Mouse (Mus musculus): ENCODE measurements at regions not wholly inside any gene's neighbourhood (a gene's known extent, or its start where the extent isn't known, plus 50 kb on each side); places are given as distances from the start of the nearest gene placed in this dataset.

DNA sequence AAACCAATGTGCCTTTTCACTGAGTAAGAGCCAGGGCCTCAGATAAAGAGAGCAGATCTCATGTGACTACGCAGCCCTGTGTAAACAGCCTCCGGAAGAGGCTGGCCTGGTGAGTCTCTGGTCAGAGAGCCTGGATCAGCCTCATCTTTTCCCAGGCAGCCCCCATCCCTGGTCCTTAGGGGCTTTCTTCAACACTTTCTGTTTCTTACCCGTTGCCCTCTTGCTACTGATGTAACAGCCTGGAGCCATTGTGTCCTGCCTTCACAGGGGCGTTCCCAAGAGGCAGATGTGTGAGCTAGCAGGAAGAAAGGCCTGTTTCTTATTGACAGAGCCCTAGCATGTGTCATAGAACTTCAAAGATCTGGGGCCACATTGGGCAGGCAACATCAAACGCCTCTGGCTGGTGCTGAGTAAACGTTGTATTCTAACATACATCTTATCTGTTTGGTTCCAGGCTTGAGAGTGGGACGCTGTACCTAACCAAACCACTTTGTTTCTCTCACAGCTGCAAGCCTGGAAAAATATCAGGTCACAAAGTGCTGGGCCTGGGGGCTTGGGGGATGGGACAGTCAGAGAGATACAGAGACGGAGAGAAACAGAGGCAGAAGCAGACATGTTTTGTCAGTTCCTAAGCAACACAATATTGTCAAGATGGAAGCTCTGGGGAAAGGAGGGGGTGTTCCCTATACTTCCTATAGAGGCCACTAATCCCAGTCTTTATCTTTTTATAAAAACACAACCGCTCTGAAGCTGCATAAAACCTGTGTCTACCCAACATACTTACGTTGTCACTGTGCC, 362.6 kb upstream of the Prox1 start:
- Histone ChIP-seq H3K9me3 (ENCODE audit: control insufficient read depth, low read length) (no peaks in the 10 kb centered on the region), H3K36me3 (ENCODE audit: control insufficient read depth, insufficient read depth, low read length) (no peaks in the 10 kb centered on the region), H3K9ac (replicated peaks; ENCODE audit: low read length) (no peak overlapping the region), H3K4me2 (ENCODE audit: low read length) (no peak overlapping the region), H3K27me3 (ENCODE audit: control insufficient read depth, insufficient read depth, low read length) (no peaks in the 10 kb centered on the region), H3K4me1 (ENCODE audit: control insufficient read depth, insufficient read depth, low read length) (peaks cover 24% of the 10 kb centered on the region), H3K27ac (replicated peaks; ENCODE audit: low read depth, low read length) (no peak overlapping the region), H3K4me3 (replicated peaks; ENCODE audit: low read depth, low read length) (no peak overlapping the region)
- DNase-seq (peak; percentile 58), ATAC-seq (ENCODE audit: low FRiP score, low TSS enrichment) (no peak; the same call in 1 of the 2 replicates)
- 16% methylated on average over 10 of the region's 10 CpGs for WGBS

DNA sequence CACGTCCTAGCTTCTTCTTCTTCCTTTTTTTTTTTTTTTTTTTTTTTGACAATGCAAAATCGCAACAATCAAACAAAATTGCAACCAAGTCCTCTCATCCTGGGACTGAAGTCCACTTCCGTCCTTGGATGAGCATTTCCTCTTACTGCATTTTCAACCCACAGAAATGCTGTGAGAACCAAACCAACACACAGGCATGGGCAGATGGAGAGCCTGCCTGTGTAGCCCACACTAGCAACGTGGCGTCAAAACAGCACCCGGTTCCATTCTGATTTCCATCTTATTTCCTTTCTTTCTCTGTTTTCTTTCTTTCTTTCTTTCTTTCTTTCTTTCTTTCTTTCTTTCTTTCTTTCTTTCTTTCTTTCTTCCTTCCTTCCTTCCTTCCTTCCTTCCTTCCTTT, 360.7 kb upstream of the Prox1 start:
- Histone ChIP-seq H3K4me1 (ENCODE audit: control insufficient read depth, insufficient read depth, low read length) (peaks cover 24% of the 10 kb centered on the region), H3K4me2 (ENCODE audit: low read length) (no peak overlapping the region), H3K4me3 (replicated peaks; ENCODE audit: low read depth, low read length) (no peak overlapping the region), H3K27me3 (ENCODE audit: control insufficient read depth, insufficient read depth, low read length) (no peaks in the 10 kb centered on the region), H3K9me3 (ENCODE audit: control insufficient read depth, low read length) (no peaks in the 10 kb centered on the region), H3K9ac (replicated peaks; ENCODE audit: low read length) (no peak overlapping the region), H3K27ac (replicated peaks; ENCODE audit: low read depth, low read length) (no peak overlapping the region), H3K36me3 (ENCODE audit: control insufficient read depth, insufficient read depth, low read length) (no peaks in the 10 kb centered on the region)
- ATAC-seq (ENCODE audit: low FRiP score, low TSS enrichment), result no peak
- DNase-seq, result no peak
- 94% methylated on average over 6 of the region's 6 CpGs for WGBS

- no peak overlapping the region for H3K9ac ChIP-seq (replicated peaks; ENCODE audit: low read length)
- no peak overlapping the region for H3K4me3 ChIP-seq (replicated peaks; ENCODE audit: low read depth, low read length)
- no peaks in the 10 kb centered on the region for H3K27me3 ChIP-seq (ENCODE audit: control insufficient read depth, insufficient read depth, low read length)
- H3K9me3 ChIP-seq (ENCODE audit: control insufficient read depth, low read length), result no peaks in the 10 kb centered on the region
- no peak for ATAC-seq (ENCODE audit: low FRiP score, low TSS enrichment)
- 83% methylated on average over 3 of the region's 3 CpGs for WGBS
- no peak overlapping the region for H3K27ac ChIP-seq (replicated peaks; ENCODE audit: low read depth, low read length)
- DNase-seq, result no peak
- peaks cover 24% of the 10 kb centered on the region for H3K4me1 ChIP-seq (ENCODE audit: control insufficient read depth, insufficient read depth, low read length)
- H3K4me2 ChIP-seq (ENCODE audit: low read length), result no peak overlapping the region
- no peaks in the 10 kb centered on the region for H3K36me3 ChIP-seq (ENCODE audit: control insufficient read depth, insufficient read depth, low read length)
These were observed 359.6 kb upstream of the Prox1 start for GRCm38 (mm10) chr1:190530079-190530478.

DNA sequence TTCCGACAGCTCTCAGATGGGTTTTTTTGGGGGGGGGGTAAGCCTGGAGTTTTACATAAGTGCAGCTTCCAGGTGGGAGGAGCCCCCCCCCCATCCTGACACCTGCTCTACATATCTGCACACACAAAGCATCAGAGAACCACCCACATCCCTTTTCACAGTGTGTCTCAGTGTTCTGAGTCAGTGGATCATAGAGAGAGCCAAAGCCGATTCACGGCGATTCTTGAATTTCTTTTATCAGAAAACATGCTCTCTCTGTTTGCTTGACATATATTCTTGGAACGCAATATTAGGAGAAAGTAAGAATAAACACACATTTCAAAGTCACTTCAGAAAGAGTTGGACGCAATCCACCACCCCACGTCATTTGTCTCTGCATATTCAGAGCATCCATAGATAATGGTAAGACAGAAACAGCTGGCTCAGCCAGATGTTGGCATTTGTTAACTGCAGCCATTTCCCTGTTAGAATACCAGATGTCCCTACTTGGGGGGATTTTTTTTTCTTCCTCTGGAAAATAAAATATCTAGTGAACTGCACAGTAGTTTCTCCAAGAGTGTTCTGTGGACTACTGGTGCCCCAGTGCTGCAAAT, 357.1 kb upstream of the Prox1 start:
- no peak for DNase-seq
- H3K27ac ChIP-seq (replicated peaks; ENCODE audit: low read depth, low read length), result no peak overlapping the region
- no peak overlapping the region for H3K4me2 ChIP-seq (ENCODE audit: low read length)
- whole genome bisulfite sequencing, result 76% methylated on average over 7 of the region's 7 CpGs
- H3K4me1 ChIP-seq (ENCODE audit: control insufficient read depth, insufficient read depth, low read length), result peaks cover 4% of the 10 kb centered on the region
- no peaks in the 10 kb centered on the region for H3K36me3 ChIP-seq (ENCODE audit: control insufficient read depth, insufficient read depth, low read length)
- no peaks in the 10 kb centered on the region for H3K9me3 ChIP-seq (ENCODE audit: control insufficient read depth, low read length)
- H3K9ac ChIP-seq (replicated peaks; ENCODE audit: low read length), result no peak overlapping the region
- H3K27me3 ChIP-seq (ENCODE audit: control insufficient read depth, insufficient read depth, low read length), result no peaks in the 10 kb centered on the region
- H3K4me3 ChIP-seq (replicated peaks; ENCODE audit: low read depth, low read length), result no peak overlapping the region
- no peak for ATAC-seq (ENCODE audit: low FRiP score, low TSS enrichment)

- no peaks in the 10 kb centered on the region for H3K27me3 ChIP-seq (ENCODE audit: control insufficient read depth, insufficient read depth, low read length)
- ATAC-seq (ENCODE audit: low FRiP score, low TSS enrichment) (no peak), DNase-seq (no peak)
- no peak overlapping the region for H3K27ac ChIP-seq (replicated peaks; ENCODE audit: low read depth, low read length)
- H3K4me1 ChIP-seq (ENCODE audit: control insufficient read depth, insufficient read depth, low read length), result no peaks in the 10 kb centered on the region
- H3K9me3 ChIP-seq (ENCODE audit: control insufficient read depth, low read length), result no peaks in the 10 kb centered on the region
- no peak overlapping the region for H3K9ac ChIP-seq (replicated peaks; ENCODE audit: low read length)
- WGBS, result 18% methylated on average over 7 of the region's 7 CpGs
- no peak overlapping the region for H3K4me3 ChIP-seq (replicated peaks; ENCODE audit: low read depth, low read length)
- H3K4me2 ChIP-seq (ENCODE audit: low read length), result no peak overlapping the region
- no peaks in the 10 kb centered on the region for H3K36me3 ChIP-seq (ENCODE audit: control insufficient read depth, insufficient read depth, low read length)
These were observed 356.1 kb upstream of the Prox1 start for GRCm38 (mm10) chr1:190526634-190527033.

GRCm38 (mm10) chr1:190526046-190526445, 355.5 kb upstream of the Prox1 start:
- 72% methylated on average over 6 of the region's 6 CpGs for WGBS
- ATAC-seq (ENCODE audit: low FRiP score, low TSS enrichment) (no peak), DNase-seq (no peak)
- no peak overlapping the region for H3K27ac ChIP-seq (replicated peaks; ENCODE audit: low read depth, low read length)
- H3K9ac ChIP-seq (replicated peaks; ENCODE audit: low read length), result no peak overlapping the region
- no peaks in the 10 kb centered on the region for H3K36me3 ChIP-seq (ENCODE audit: control insufficient read depth, insufficient read depth, low read length)
- no peak overlapping the region for H3K4me2 ChIP-seq (ENCODE audit: low read length)
- H3K4me3 ChIP-seq (replicated peaks; ENCODE audit: low read depth, low read length), result no peak overlapping the region
- H3K9me3 ChIP-seq (ENCODE audit: control insufficient read depth, low read length), result no peaks in the 10 kb centered on the region
- H3K4me1 ChIP-seq (ENCODE audit: control insufficient read depth, insufficient read depth, low read length), result no peaks in the 10 kb centered on the region
- no peaks in the 10 kb centered on the region for H3K27me3 ChIP-seq (ENCODE audit: control insufficient read depth, insufficient read depth, low read length)

- Histone ChIP-seq H3K27me3 (ENCODE audit: control insufficient read depth, insufficient read depth, low read length) (no peaks in the 10 kb centered on the region), H3K9me3 (ENCODE audit: control insufficient read depth, low read length) (no peaks in the 10 kb centered on the region), H3K4me2 (ENCODE audit: low read length) (no peak overlapping the region), H3K4me3 (replicated peaks; ENCODE audit: low read depth, low read length) (no peak overlapping the region), H3K36me3 (ENCODE audit: control insufficient read depth, insufficient read depth, low read length) (no peaks in the 10 kb centered on the region), H3K9ac (replicated peaks; ENCODE audit: low read length) (no peak overlapping the region), H3K4me1 (ENCODE audit: control insufficient read depth, insufficient read depth, low read length) (no peaks in the 10 kb centered on the region), H3K27ac (replicated peaks; ENCODE audit: low read depth, low read length) (no peak overlapping the region)
- DNase-seq (no peak), ATAC-seq (ENCODE audit: low FRiP score, low TSS enrichment) (no peak)
- WGBS, result 90% methylated on average over 8 of the region's 8 CpGs
These were observed 329.6 kb upstream of the Prox1 start for GRCm38 (mm10) chr1:190500106-190500505.

GRCm38 (mm10) chr1:190497474-190497873, 327.0 kb upstream of the Prox1 start:
- peak; percentile 46 for DNase-seq
- Histone ChIP-seq H3K27ac (replicated peaks; ENCODE audit: low read depth, low read length) (no peak overlapping the region), H3K9ac (replicated peaks; ENCODE audit: low read length) (no peak overlapping the region), H3K4me2 (ENCODE audit: low read length) (no peak overlapping the region), H3K9me3 (ENCODE audit: control insufficient read depth, low read length) (no peaks in the 10 kb centered on the region), H3K4me3 (replicated peaks; ENCODE audit: low read depth, low read length) (no peak overlapping the region), H3K4me1 (ENCODE audit: control insufficient read depth, insufficient read depth, low read length) (no peaks in the 10 kb centered on the region), H3K27me3 (ENCODE audit: control insufficient read depth, insufficient read depth, low read length) (no peaks in the 10 kb centered on the region), H3K36me3 (ENCODE audit: control insufficient read depth, insufficient read depth, low read length) (no peaks in the 10 kb centered on the region)
- no peak for ATAC-seq (ENCODE audit: low FRiP score, low TSS enrichment)
- WGBS, result 83% methylated on average over 4 of the region's 4 CpGs
